Mouse (Mus musculus): ENCODE data around the gene Ddx17. TPM values are rescaled to one million over a fixed set of nuclear protein-coding genes. Genes with fewer than 3 reads are reported as not detected.

Gene Ddx17
- total and polyA plus RNA-seq, 2 experiments from 2014 or later: 34.2 to 334 TPM

GRCm38 (mm10) chr15:79519400-79520220 lies 26.9 kb downstream of the Ddx17 start:
- no peak overlapping the region for H3K27ac ChIP-seq
- no peak overlapping the region for H3K9ac ChIP-seq (replicated peaks; ENCODE audit: low read length)
- no peaks in the 10 kb centered on the region for H3K9me3 ChIP-seq (ENCODE audit: low read length)
- no peaks in the 10 kb centered on the region for H3K4me1 ChIP-seq (ENCODE audit: insufficient read depth, low read length)
- no peak overlapping the region for H3K4me2 ChIP-seq (ENCODE audit: low read depth, low read length)
- H3K27me3 ChIP-seq (ENCODE audit: insufficient read depth, low read length): peaks cover 13% of the 10 kb centered on the region
- H3K36me3 ChIP-seq (ENCODE audit: insufficient read depth, low read length): no peaks in the 10 kb centered on the region
- DNase-seq (ENCODE audit: low spot score) (no peak), ATAC-seq (no peak)
- TF ChIP-seq CTCF (IDR thresholded peaks at IDR 0.05; ENCODE audit: low read depth): no peak
- 59% methylated on average over 16 of the region's 16 CpGs for WGBS
- H3K4me3 ChIP-seq (ENCODE audit: low read length): no peak overlapping the region

- Histone ChIP-seq H3K9me3 (ENCODE audit: low read length) (no peaks in the 10 kb centered on the region), H3K27me3 (ENCODE audit: insufficient read depth, low read length) (peaks cover 24% of the 10 kb centered on the region), H3K36me3 (ENCODE audit: insufficient read depth, low read length) (no peaks in the 10 kb centered on the region), H3K27ac (no peak overlapping the region), H3K4me3 (ENCODE audit: low read length) (no peak overlapping the region), H3K9ac (replicated peaks; ENCODE audit: low read length) (no peak overlapping the region), H3K4me1 (ENCODE audit: insufficient read depth, low read length) (no peaks in the 10 kb centered on the region), H3K4me2 (ENCODE audit: low read depth, low read length) (no peak overlapping the region)
- ATAC-seq (no peak), DNase-seq (ENCODE audit: low spot score) (no peak)
- TF ChIP-seq CTCF (IDR thresholded peaks at IDR 0.05; ENCODE audit: low read depth): no peak
- 87% methylated on average over 3 of the region's 3 CpGs for WGBS
These were observed 28.0 kb downstream of the Ddx17 start for GRCm38 (mm10) chr15:79518571-79518970.

- DNase-seq (ENCODE audit: low spot score) (no peak), ATAC-seq (no peak)
- Histone ChIP-seq H3K36me3 (ENCODE audit: insufficient read depth, low read length) (no peaks in the 10 kb centered on the region), H3K4me1 (ENCODE audit: insufficient read depth, low read length) (no peaks in the 10 kb centered on the region), H3K4me3 (ENCODE audit: low read length) (no peak overlapping the region), H3K9ac (replicated peaks; ENCODE audit: low read length) (no peak overlapping the region), H3K27me3 (ENCODE audit: insufficient read depth, low read length) (peaks cover 30% of the 10 kb centered on the region), H3K4me2 (ENCODE audit: low read depth, low read length) (no peak overlapping the region), H3K9me3 (ENCODE audit: low read length) (no peaks in the 10 kb centered on the region), H3K27ac (no peak overlapping the region)
- WGBS: 27% methylated on average over 4 of the region's 4 CpGs
- TF ChIP-seq CTCF (IDR thresholded peaks at IDR 0.05; ENCODE audit: low read depth): no peak
These were observed 28.8 kb downstream of the Ddx17 start for GRCm38 (mm10) chr15:79517710-79518109.

- Histone ChIP-seq H3K9ac (replicated peaks; ENCODE audit: low read length) (peak within 1 kb of the TSS; percentile 21; the same call in 1 of the 2 replicates), H3K27ac (no peak within 1 kb of the TSS), H3K4me3 (ENCODE audit: low read length) (peak within 1 kb of the TSS; percentile 41), H3K4me2 (ENCODE audit: low read depth, low read length) (peak within 1 kb of the TSS; percentile 85), H3K36me3 (ENCODE audit: insufficient read depth, low read length) (no peaks in the 10 kb centered on the region), H3K27me3 (ENCODE audit: insufficient read depth, low read length) (peaks cover 34% of the 10 kb centered on the region), H3K9me3 (ENCODE audit: low read length) (no peaks in the 10 kb centered on the region), H3K4me1 (ENCODE audit: insufficient read depth, low read length) (no peaks in the 10 kb centered on the region)
- TF ChIP-seq CTCF (IDR thresholded peaks at IDR 0.05; ENCODE audit: low read depth): no peak
- DNase-seq (ENCODE audit: low spot score) (peak; percentile 62), ATAC-seq (peak; percentile 30)
- WGBS: under 1% methylated on average over 69 of the region's 71 CpGs
These were observed 30.1 kb downstream of the Ddx17 start, which contains the start of gene Kdelr3 for GRCm38 (mm10) chr15:79516171-79517096. Gene Kdelr3, plus strand, starts transcription at chr15:79516411.

GRCm38 (mm10) chr15:79513940-79514339 lies 32.6 kb downstream of the Ddx17 start:
- H3K27me3 ChIP-seq (ENCODE audit: insufficient read depth, low read length): peaks cover 43% of the 10 kb centered on the region
- H3K4me2 ChIP-seq (ENCODE audit: low read depth, low read length): no peak overlapping the region
- no peaks in the 10 kb centered on the region for H3K36me3 ChIP-seq (ENCODE audit: insufficient read depth, low read length)
- H3K9ac ChIP-seq (replicated peaks; ENCODE audit: low read length): no peak overlapping the region
- H3K27ac ChIP-seq: no peak overlapping the region
- WGBS: 13% methylated on average over 9 of the region's 9 CpGs
- no peaks in the 10 kb centered on the region for H3K9me3 ChIP-seq (ENCODE audit: low read length)
- no peak for TF ChIP-seq CTCF (IDR thresholded peaks at IDR 0.05; ENCODE audit: low read depth)
- no peak for ATAC-seq
- no peak overlapping the region for H3K4me3 ChIP-seq (ENCODE audit: low read length)
- H3K4me1 ChIP-seq (ENCODE audit: insufficient read depth, low read length): no peaks in the 10 kb centered on the region
- DNase-seq (ENCODE audit: low spot score): no peak

GRCm38 (mm10) chr15:79511553-79512320 lies 34.8 kb downstream of the Ddx17 start:
- 2% methylated on average over 61 of the region's 61 CpGs for WGBS
- no peaks in the 10 kb centered on the region for H3K9me3 ChIP-seq (ENCODE audit: low read length)
- no peaks in the 10 kb centered on the region for H3K36me3 ChIP-seq (ENCODE audit: insufficient read depth, low read length)
- H3K9ac ChIP-seq (replicated peaks; ENCODE audit: low read length): 0 out of 2 replicates have a peak overlapping the region, but pooled peaks have one; percentile 7
- peak; percentile 90 for ATAC-seq
- H3K4me2 ChIP-seq (ENCODE audit: low read depth, low read length): peak overlapping the region; percentile 73
- no peak overlapping the region for H3K27ac ChIP-seq
- H3K4me1 ChIP-seq (ENCODE audit: insufficient read depth, low read length): no peaks in the 10 kb centered on the region
- H3K4me3 ChIP-seq (ENCODE audit: low read length): peak overlapping the region; percentile 40
- no peak for TF ChIP-seq CTCF (IDR thresholded peaks at IDR 0.05; ENCODE audit: low read depth)
- peak; percentile 95 for DNase-seq (ENCODE audit: low spot score)
- peaks cover 39% of the 10 kb centered on the region for H3K27me3 ChIP-seq (ENCODE audit: insufficient read depth, low read length)

Data from hindbrain, postnatal 0 days (tissue).